Mouse (Mus musculus): ENCODE measurements around the gene Efhd2. TPM values are rescaled to one million over a fixed set of nuclear protein-coding genes. Genes with fewer than 3 reads are reported as not detected.

Efhd2 gene
- 140 and 177 TPM in 2 replicates for polyA plus RNA-seq (2012; rRNA removed)

DNA sequence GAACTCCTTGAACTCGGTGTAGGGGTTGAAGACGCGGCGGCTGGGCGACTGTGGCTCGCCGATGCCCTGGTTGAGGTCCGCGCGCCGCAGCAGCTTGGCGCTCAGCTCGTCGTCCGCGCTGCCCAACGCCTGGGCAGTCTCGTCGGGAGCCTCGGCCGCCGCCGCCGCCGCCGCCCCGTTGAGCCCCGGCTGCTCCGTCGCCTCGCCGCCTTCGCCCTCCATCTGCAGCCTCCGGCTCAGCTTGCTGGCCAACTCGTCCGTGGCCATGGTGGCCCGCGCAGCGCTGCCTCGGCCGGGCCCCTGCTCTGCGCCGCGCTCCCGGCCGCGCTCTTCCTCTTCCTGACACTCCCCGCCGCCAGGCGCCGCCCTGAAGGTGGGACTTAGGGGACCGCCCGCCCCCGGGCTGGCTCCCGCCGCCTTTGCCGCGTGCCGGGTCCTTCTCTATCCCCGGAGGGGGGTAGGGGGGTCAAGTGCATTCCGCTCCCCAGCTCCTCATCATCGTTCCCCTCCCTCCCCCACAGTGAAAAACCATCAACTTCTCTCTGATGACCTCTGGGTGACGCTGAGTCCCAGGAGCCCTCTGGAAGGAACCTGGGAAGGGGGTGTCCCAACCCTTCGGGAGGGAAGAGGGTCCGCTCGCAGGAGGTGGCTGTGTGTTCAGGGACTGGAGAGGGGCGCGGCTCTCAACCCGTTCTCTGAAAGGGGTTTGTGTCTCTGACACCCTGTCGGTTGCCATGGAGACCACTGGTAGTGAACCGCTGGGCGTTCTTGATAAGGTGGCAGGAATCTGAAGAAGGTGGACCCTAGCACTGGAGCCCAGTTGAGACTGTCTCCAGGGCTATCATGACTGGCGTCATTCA is at the start of gene Efhd2:
TSS of gene Efhd2 (minus strand) at position 320 of the 860 bp plus-strand sequence.

GRCm38 (mm10) chr4:141845999-141846398 is 28.7 kb downstream of the Efhd2 start, which contains the start of gene Ctrc:
TSS of gene Ctrc (minus strand) at chr4:141846359.

GRCm38 (mm10) chr4:141826060-141826459 is 48.7 kb downstream of the Efhd2 start, which contains the start of gene Cela2a:
TSS of gene Cela2a (minus strand) at chr4:141826160.

Other genes with a start within 250 kb of the Efhd2 start
- 12.8 and 13.4 TPM in 2 replicates for gene Plekhm2, start 210.0 kb downstream of the Efhd2 start, polyA plus RNA-seq (2012; rRNA removed)
- 2.6 and 6.8 TPM in 2 replicates for gene Rsc1a1, start 189.3 kb downstream of the Efhd2 start, polyA plus RNA-seq (2012; rRNA removed)
- gene Ddi2, start 151.5 kb downstream of the Efhd2 start, polyA plus RNA-seq (2012; rRNA removed) = 6.1 and 7.2 TPM in 2 replicates
- not detected in 2 replicates for gene Agmat, start 128.2 kb downstream of the Efhd2 start, polyA plus RNA-seq (2012; rRNA removed)
- gene Dnajc16, start 84.0 kb downstream of the Efhd2 start, polyA plus RNA-seq (2012; rRNA removed) = 3.6 and 3.7 TPM in 2 replicates
- gene Casp9, start 81.3 kb downstream of the Efhd2 start, polyA plus RNA-seq (2012; rRNA removed) = 3.8 and 4.5 TPM in 2 replicates
- 3.7 and 6.6 TPM in 2 replicates for gene Cela2a, start 48.8 kb downstream of the Efhd2 start, polyA plus RNA-seq (2012; rRNA removed)
- 0.35 TPM in 1 of 2 replicates, not detected in the other for gene Ctrc, start 28.6 kb downstream of the Efhd2 start, polyA plus RNA-seq (2012; rRNA removed)
- gene Fhad1, start 140.2 kb upstream of the Efhd2 start, polyA plus RNA-seq (2012; rRNA removed) = 0.45 and 0.88 TPM in 2 replicates
- gene Tmem51, start 209.4 kb upstream of the Efhd2 start, polyA plus RNA-seq (2012; rRNA removed) = 53.1 and 59.3 TPM in 2 replicates

Measured in stomach, adult 2 months (tissue).